Mouse (Mus musculus): ENCODE results near the gene Btbd11. TPM values are rescaled to one million over a fixed set of nuclear protein-coding genes. Genes with fewer than 3 reads are reported as not detected.
"Not testable (repeated sequence)": the region's sequence is repeated elsewhere in the genome, so short reads cannot be mapped to it uniquely, and the experiment has no call there.

The Btbd11 gene
- polyA plus RNA-seq, 1 experiment from 2014 or later: 0.39 TPM

DNA sequence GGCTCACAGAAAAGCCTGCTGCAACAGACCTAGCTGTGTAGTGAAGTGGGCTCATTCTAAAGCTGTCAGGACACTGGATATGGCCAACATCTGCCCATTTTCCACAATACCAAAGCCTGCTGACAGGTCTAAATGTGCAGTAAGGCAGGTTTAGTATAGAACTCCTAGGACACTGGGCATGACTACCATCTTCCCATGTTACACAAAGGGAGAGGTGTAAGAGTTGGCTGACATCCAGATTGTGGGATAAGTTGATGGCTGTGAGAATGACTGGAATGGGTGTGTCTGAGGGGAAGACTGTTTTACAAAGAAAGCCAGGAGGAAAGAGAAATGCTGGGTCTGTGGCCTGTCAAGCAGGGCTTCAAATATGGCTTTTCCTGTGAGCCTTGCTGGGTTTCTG is 313.1 kb downstream of the Btbd11 start:
- H3K27ac ChIP-seq (ENCODE audit: low read depth, low read length): no peak overlapping the region
- no peak overlapping the region for H3K9ac ChIP-seq (ENCODE audit: low read depth, low read length)
- no peak overlapping the region for H3K4me2 ChIP-seq (replicated peaks; ENCODE audit: low read depth)
- H3K9me3 ChIP-seq (ENCODE audit: control insufficient read depth): no peaks in the 10 kb centered on the region
- no peak for TF ChIP-seq CTCF (IDR thresholded peaks at IDR 0.05; ENCODE audit: low read depth)
- H3K36me3 ChIP-seq (ENCODE audit: control insufficient read depth, insufficient read depth): no peaks in the 10 kb centered on the region
- no peak for ATAC-seq
- no peaks in the 10 kb centered on the region for H3K27me3 ChIP-seq (replicated peaks; ENCODE audit: control insufficient read depth, insufficient read depth, low read length)
- no peaks in the 10 kb centered on the region for H3K4me1 ChIP-seq (replicated peaks; ENCODE audit: control insufficient read depth, insufficient read depth, low read length)
- no peak overlapping the region for H3K4me3 ChIP-seq (ENCODE audit: low read depth, low read length)

DNA sequence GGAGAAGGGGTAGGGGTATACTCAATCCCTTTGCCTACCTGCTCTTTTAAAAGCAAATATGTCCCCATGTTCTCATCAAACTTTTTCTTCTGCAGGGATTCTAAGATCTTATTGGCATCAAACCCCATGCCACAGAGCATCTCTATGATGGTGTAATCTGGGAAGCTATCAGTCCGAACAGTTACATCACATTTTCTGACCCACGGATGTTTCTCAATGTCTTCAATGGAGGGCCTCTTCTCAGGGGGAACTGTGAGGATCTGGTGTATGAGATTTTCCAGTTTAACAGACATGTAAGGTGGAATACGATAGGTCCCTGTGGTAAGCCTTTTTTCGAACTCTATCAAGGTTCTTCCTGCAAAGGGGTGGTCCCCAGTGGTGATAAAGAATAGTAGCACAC is 323.2 kb downstream of the Btbd11 start:
- not testable (repeated sequence) for ATAC-seq; H3K27me3 ChIP-seq (replicated peaks; ENCODE audit: control insufficient read depth, insufficient read depth, low read length); H3K27ac ChIP-seq (ENCODE audit: low read depth, low read length); H3K4me2 ChIP-seq (replicated peaks; ENCODE audit: low read depth); H3K9me3 ChIP-seq (ENCODE audit: control insufficient read depth); H3K4me1 ChIP-seq (replicated peaks; ENCODE audit: control insufficient read depth, insufficient read depth, low read length); H3K4me3 ChIP-seq (ENCODE audit: low read depth, low read length); H3K36me3 ChIP-seq (ENCODE audit: control insufficient read depth, insufficient read depth); H3K9ac ChIP-seq (ENCODE audit: low read depth, low read length)
- WGBS: 85% methylated on average over 4 of the region's 4 CpGs

Other genes starting within 250 kb of the Btbd11 start
- 18.6 and 20.3 TPM in 2 replicates for gene Cry1, start 201.8 kb upstream of the Btbd11 start, polyA plus RNA-seq (2015; fragmentation: Nextera tagmentation; extraction: Ambion mirVana)